Mouse (Mus musculus) gastrocnemius, postnatal 10 days (tissue): Measurements from ENCODE around the gene Btbd11. TPM values are rescaled to one million over a fixed set of nuclear protein-coding genes. Genes with fewer than 3 reads are reported as not detected.

Source experiments
- DNase-seq: peaks from one replicate; pipeline ENCODE4 v3.0.0; 2021; ENCODE audit warnings: mixed read lengths
- total RNA-seq, 2 experiments: library from RNA; stranded (reverse); gene quantifications; 2 replicates each; pipeline ENCODE4 v1.2.3; 2021

Btbd11 gene
- total RNA-seq, 2 experiments from 2014 or later = 1.2 to 1.9 TPM

- no peak for DNase-seq
Observed at GRCm38 (mm10) chr10:85420851-85421628, 34.4 kb downstream of the Btbd11 start.

GRCm38 (mm10) chr10:85421629-85422012 is 35.0 kb downstream of the Btbd11 start:
- DNase-seq = no peak

DNA sequence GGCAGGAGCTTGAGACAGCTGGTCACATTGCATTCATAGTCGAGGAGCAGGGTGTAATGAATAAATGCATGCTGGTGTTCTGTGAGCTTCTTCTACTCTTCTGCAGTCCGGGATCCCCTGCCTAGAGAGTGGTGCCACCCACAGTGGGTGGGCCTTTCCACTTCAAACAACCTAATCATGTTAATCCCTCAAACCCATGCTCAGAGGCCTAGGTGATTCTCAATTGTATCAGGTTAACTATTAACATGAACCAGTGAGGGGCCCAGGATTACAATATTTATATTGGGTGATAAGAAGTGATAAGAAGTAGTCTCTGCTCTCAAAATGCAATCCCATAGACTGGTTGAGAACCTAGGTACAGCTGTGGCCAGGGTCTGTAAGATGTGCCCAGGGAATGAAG is 39.1 kb downstream of the Btbd11 start:
- DNase-seq = no peak

- DNase-seq = no peak
Observed at GRCm38 (mm10) chr10:85437217-85437616, 50.6 kb downstream of the Btbd11 start.

- no peak for DNase-seq
Observed at GRCm38 (mm10) chr10:85443371-85443770, 56.8 kb downstream of the Btbd11 start.

DNA sequence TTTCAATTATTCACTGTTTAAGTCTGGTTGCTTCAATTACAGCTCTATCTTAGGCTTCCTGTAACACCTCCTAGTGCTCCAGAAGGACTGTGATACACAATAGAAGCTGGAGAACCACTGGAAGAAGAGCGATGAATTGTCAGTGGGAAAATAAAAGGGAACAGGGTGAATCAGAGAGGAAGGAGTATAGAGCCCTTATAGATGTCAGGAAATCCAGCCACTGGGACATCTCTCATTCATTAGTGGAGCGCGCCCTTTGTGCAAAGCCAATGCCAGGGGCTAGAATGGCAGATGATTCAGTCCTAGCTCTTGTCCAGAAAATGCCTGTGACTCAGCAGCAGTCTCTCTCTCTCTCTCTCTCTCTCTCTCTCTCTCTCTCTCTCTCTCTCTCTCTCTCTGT is 59.3 kb downstream of the Btbd11 start:
- DNase-seq = no peak

DNA sequence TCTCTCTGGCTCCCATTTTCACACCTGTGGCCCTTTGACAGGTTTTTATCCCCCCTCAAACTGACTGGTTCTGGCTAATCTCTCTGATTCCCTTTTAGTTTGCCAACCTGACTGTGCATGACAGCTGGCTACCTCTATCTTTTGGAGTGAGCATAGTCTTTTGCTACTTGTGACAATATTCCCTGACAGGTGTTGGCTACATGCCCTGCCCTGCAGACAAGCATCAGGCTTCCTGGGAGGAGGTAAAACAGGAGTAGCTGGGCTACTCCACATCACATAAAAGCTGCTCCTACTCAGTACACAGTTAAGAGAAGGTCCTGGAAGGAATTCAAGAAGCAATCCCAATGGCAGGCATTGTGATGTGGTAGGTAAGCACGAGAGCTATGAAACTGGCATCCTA is 60.1 kb downstream of the Btbd11 start:
- DNase-seq = no peak

GRCm38 (mm10) chr10:85447869-85448268 is 61.3 kb downstream of the Btbd11 start:
- no peak for DNase-seq

DNA sequence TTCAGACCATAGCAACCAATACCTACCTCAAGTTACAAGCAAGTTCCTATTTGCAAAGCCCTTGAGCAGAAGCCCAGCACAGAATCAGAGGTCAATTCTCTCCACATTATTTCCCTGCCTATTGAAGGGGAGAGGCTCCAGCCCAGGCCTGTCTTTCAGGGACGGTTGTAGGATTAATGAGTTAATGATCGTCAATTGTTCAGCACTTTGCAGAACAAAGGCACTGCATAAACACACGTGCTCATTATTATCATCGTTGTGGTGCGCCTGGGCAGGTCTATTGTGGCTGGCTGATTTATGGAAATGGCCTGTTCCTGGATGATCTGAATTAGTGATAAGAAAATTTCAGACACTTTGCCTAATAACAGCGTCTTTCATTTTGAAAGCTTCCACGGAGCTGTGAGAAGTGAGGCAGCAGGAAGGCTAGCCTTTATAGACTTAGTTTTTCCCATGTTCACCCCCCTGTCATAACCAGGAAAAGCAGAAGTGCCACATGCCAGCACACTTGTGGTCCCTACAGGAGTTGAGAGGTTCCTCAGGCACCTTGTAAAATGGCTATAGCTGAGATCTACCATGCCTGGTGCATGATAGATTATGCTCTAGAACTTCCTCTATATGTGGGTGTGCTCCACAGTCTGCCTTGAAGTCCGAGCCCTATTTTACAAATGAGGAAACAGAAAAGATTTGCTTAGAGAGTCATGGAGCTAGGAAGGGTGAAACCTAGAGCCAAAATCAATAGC is 65.2 kb downstream of the Btbd11 start:
- no peak for DNase-seq

GRCm38 (mm10) chr10:85453221-85453775 is 66.7 kb downstream of the Btbd11 start:
- no peak for DNase-seq

DNA sequence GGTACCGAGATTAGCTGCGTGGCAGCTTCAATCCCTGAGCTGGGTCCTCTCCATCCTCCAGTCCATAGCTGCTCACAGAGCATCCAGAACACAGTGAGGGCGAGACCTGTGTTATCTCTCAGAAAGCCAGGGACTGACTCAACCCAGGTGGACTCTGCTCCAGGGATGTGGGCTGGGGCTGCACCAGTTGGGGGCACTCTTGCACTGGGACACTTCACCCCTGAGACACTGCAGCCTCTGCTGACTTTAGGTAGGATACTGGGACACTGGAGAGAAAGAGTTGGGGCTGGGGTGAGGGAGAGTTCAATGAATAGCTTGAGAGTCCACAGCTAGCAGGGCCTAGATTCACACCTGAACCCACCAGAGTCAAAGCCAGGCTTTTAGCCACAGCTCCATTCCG is 69.4 kb downstream of the Btbd11 start:
- no peak for DNase-seq

- peak; percentile 65 for DNase-seq
Observed at GRCm38 (mm10) chr10:85458744-85459344, 72.2 kb downstream of the Btbd11 start.

DNA sequence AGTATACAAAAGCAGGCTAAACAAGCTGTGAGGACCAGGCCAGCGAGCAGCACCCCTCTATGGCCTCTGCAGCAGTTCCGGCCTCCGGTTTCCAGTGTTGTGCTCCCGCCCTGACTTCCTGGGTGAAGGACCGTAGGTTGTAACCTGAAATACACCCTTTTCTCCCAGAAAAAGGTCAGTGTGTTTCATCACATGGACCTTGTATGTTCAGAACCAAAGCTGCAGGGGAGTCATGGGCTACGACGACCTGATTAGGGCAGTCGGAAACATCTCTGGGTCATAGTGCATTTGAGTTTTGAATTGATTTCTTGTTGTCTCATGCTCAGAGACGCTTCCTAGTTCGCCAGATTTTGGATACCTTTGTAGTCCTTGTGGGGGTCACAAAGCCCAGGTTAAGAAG is 74.1 kb downstream of the Btbd11 start:
- DNase-seq = no peak

DNA sequence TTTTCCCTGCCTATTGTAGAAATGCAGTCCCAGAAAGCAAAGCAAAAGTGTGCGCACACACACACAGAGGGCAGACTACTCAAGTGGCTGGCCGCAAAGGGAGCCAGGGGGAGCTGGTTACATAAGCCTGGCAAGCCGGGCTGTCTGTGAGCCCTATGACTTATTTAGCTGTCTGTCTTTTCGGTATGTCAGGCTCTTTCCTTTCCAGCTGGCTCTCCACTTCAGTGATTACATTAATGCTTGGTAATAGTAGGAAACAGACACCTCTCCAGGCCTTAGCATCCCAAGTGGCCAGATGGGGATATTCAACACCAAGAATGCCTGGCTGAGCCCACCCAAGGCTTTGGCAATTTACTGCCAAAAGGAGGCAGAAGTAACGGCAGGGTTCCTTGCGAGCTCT is 77.5 kb downstream of the Btbd11 start:
- DNase-seq = peak; percentile 21

DNA sequence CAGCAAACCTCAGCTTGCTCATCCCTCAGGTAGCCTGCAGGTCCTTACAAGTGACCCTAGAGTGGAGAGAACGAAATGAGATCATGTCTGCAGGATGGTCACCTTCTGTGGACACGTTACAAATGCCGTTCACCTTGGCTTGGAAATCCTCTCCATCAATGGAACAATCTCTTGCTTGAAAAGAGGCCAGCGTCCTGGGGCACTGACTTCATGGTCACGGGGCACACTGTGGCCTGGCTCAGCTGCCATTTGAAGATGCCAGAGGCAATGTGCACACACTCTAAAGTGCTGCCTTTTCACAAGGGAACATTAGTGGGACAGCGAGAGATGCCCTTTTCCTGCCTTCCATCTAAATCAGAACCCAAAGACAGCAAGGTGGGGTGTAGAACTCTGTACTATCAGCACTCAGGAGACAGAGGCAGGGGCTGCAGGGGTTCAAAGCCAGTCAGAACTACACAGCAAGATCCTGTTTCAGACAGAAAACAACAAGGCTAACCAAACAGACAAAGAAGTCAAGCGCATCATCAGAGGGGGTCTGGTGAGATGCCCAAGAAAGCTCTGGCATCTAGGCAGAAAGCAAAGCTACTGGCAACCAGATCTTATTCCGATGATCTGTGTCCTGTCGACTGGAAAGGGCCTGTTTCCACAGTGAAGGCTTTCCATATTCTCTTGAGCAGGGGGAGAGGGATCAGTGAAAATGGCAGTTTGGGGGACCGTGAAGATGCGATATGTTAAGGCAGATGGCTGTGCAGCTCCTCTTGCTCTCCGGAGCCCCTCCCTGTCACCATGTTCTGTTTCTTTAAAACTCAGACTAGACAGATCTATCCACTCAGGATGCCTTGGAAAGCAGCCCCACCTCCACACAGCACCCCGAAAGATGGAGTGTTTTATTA is 79.1 kb downstream of the Btbd11 start:
- no peak for DNase-seq

GRCm38 (mm10) chr10:85466409-85466761 is 79.8 kb downstream of the Btbd11 start:
- no peak for DNase-seq

DNA sequence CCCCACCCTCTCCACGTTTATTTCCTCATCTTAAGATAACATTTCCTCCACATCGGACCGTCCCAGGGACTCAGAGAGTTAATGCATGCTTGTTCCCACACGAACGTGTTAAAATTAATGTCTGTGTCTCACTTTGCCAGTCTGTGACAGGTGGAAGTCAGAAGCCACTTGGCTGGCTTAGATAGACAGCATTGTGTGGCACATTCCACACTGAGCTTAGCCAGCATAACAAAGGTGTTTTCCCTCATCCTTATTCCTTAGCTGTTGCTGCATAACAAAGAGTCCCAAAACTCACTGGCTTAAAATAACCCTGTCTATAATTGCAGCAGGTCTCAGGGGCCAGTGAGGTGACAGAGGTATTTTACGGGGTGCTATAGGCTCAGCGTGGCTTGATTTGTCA is 80.8 kb downstream of the Btbd11 start:
- DNase-seq = no peak

DNA sequence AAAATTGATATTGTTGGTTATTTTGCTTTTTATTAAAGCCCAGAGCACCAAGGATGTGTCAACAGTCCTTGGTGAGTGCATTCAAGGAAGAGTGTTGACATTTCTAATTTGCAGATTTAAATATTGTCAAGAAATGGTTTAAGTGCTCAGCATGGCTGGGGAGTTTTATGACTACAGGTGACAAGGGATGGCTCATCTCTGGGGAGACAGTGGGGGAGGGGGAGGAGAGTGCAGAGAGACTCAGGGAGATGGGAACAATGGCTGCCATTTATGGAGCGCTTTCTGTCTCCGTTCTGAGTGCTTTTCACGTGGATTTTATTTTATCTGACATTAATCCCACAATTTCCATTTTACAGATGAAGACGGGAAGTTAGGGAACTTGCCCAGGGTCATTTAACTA is 81.9 kb downstream of the Btbd11 start:
- DNase-seq = no peak

DNA sequence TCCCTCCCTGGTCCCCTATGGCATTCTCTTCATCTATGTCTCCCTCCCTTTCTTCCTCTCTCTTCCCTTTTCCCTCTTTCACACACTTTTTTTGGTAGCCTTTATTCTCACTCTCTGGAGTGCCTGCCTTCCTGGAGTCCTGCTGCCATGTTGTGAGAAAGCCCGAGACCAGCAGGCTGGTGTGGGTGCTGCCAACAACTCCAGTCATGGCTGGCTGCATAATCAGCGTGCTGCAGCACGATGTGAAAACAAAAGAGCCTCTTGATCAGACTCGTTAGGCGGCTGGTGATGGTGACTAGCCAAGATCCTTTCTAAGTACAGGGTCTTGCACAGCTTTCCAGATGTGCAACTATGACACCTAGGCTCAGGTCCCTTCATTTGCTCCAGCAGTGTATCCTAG is 82.7 kb downstream of the Btbd11 start:
- DNase-seq = no peak

DNA sequence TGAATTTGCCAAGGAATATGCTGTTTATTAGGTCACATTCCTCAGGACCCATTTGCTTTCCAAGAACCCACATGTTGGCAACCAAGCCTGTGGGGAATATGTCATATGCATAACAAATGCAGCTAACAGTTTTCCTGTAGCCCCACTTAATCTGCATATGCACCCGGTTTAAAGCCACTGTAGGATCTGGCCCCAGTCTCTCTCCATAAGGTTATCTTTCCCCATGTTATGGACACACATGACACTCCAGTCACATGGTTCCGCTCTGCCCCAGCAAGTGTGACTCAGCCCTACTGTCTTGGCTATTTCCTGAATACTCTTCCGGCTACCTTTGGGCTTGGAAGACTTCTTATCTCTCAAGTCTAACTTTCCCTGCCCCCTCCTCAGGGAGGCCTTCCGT is 86.7 kb downstream of the Btbd11 start:
- no peak for DNase-seq

GRCm38 (mm10) chr10:85473871-85474270 is 87.3 kb downstream of the Btbd11 start:
- DNase-seq = no peak
